Mouse (Mus musculus): ENCODE results near the gene Flt1.

- TF ChIP-seq POLR2A (IDR thresholded peaks at IDR 0.05; ENCODE audit: borderline replicate concordance, extremely low read depth, insufficient read depth, insufficient read length, poor library complexity, severe bottlenecking) (no peak), CTCF (IDR thresholded peaks at IDR 0.05; ENCODE audit: borderline replicate concordance, extremely low read depth, insufficient read depth, insufficient read length) (no peak)
These were observed 93.1 kb downstream of the Flt1 start for GRCm38 (mm10) chr5:147632716-147633115.

All from brain, embryonic 14.5 days (tissue).